Mouse (Mus musculus) hindlimb bud, embryonic 11.5 days (tissue): Measurements from ENCODE around the gene Spta1.

Experiments used
- DNase-seq: peaks from one replicate; pipeline ENCODE4 v3.0.0-alpha.2; 2012; ENCODE audit warnings: low read depth, low spot score; ENCODE audit errors: extremely low spot score

Gene Spta1

GRCm38 (mm10) chr1:174251961-174252360 is 79.4 kb downstream of the Spta1 start, which contains the start of gene Olfr419:
Olfr419 (minus strand) TSS chr1:174252061.
- no peak for DNase-seq

DNA sequence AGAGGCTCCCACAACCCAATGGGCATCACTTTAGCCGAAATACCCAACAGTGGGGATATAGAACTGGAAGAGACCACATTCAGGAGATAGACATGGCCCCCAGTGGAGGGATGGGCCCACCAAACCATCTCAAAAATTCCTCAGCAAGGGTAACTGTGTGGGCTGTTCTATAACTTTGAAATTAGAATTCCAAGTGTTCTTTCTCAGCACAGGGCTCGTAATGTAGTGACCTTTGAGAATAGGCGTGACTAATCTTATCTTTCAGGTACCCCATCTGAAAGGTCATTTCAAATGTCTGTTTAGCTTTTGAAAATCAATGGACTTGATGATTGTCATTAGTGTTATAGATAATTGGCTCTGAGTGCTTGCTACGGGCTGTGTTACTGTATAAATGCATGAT is 95.2 kb downstream of the Spta1 start:
- no peak for DNase-seq

DNA sequence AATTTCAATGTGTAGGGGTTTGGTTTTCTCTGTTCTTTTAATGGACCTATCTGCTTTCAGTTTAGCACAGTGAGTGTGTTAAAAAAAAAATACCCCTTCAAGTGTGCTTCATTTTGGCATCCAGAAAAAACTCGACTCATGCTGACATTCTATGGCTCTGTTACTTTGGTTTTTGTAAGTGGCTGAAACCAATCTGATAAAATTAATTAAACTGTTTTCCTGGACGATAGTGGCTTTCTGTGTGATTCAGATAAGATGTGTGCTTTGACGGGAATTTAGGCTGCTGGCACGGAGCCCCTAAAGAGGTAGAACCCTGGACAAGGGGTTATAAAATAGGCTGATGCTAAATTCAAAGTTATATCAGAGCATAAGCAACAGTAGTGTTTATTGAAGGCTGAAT is 96.6 kb downstream of the Spta1 start:
- DNase-seq, result no peak

DNA sequence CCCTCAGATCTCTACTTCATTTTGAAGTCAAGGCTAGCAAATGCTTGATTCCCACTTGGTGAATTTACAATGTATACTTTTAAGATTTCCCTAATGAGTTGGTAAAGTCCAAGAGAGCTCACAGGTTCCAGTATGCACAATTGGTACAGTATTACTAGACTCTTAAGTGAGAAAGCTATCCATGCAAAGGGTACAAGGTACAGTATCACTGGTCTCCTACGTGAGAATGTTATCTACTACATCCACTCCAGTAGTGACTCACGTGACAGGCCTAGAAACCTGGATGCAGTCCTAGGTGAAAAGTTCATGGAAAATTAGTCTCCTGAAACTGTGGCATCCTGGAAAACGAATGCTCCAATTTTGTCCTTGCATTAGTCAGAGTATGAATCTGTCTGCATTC is 98.1 kb downstream of the Spta1 start:
- no peak for DNase-seq
